Mouse (Mus musculus) adipocyte (in vitro differentiated cells): Measurements from ENCODE around the gene Plcd3.
A peak's percentile ranks its signal among the peaks of the same experiment; 100 is the strongest.

Experiments
- DNase-seq: peaks from one replicate; pipeline ENCODE4 v3.0.0-alpha.2; 2016; ENCODE audit warnings: low spot score

Gene Plcd3

GRCm38 (mm10) chr11:103117591-103118009 lies 16.1 kb upstream of the Plcd3 start:
- DNase-seq: no peak

- peak; percentile 82 for DNase-seq
These were observed 15.6 kb upstream of the Plcd3 start for GRCm38 (mm10) chr11:103116959-103117590.

GRCm38 (mm10) chr11:103116008-103116818 lies 14.8 kb upstream of the Plcd3 start, which contains the start of gene Hexim1:
Hexim1 (plus strand) TSS chr11:103116231.
- DNase-seq: peak; percentile 100

GRCm38 (mm10) chr11:103115163-103116007 lies 13.9 kb upstream of the Plcd3 start:
- peak; percentile 89 for DNase-seq

GRCm38 (mm10) chr11:103114270-103114943 lies 12.9 kb upstream of the Plcd3 start:
- no peak for DNase-seq

GRCm38 (mm10) chr11:103113771-103114170 lies 12.3 kb upstream of the Plcd3 start:
- DNase-seq: no peak

- no peak for DNase-seq
These were observed 11.5 kb upstream of the Plcd3 start for GRCm38 (mm10) chr11:103113005-103113404.

GRCm38 (mm10) chr11:103112552-103112912 lies 11.1 kb upstream of the Plcd3 start:
- DNase-seq: no peak

- no peak for DNase-seq
These were observed 10.6 kb upstream of the Plcd3 start for GRCm38 (mm10) chr11:103111881-103112551.

- DNase-seq: no peak
These were observed 9.8 kb upstream of the Plcd3 start for GRCm38 (mm10) chr11:103111301-103111700.

GRCm38 (mm10) chr11:103106386-103106785 lies 4.9 kb upstream of the Plcd3 start:
- DNase-seq: no peak

GRCm38 (mm10) chr11:103105810-103106209 lies 4.4 kb upstream of the Plcd3 start:
- no peak for DNase-seq

GRCm38 (mm10) chr11:103105180-103105725 lies 3.8 kb upstream of the Plcd3 start:
- DNase-seq: peak; percentile 77

- no peak for DNase-seq
These were observed 3.0 kb upstream of the Plcd3 start for GRCm38 (mm10) chr11:103104469-103104868.

GRCm38 (mm10) chr11:103103621-103104020 lies 2.2 kb upstream of the Plcd3 start:
- DNase-seq: no peak

GRCm38 (mm10) chr11:103102725-103103349 lies 1.4 kb upstream of the Plcd3 start:
- DNase-seq: peak; percentile 98

GRCm38 (mm10) chr11:103101866-103102501 lies 526 bp upstream of the Plcd3 start:
- peak; percentile 79 for DNase-seq

- no peak for DNase-seq
These were observed 1.1 kb downstream of the Plcd3 start for GRCm38 (mm10) chr11:103100361-103100760.

GRCm38 (mm10) chr11:103099352-103099940 lies 2.0 kb downstream of the Plcd3 start:
- DNase-seq: no peak
